Mouse (Mus musculus): ENCODE data around the gene Mrpl16. TPM values are rescaled to one million over a fixed set of nuclear protein-coding genes. Genes with fewer than 3 reads are reported as not detected.

The Mrpl16 gene
- polyA plus RNA-seq (2012; ENCODE audit: low replicate concordance): 0.78 and 12.6 TPM in 2 replicates

GRCm38 (mm10) chr19:11770205-11770892 is at the start of gene Mrpl16:
Gene Mrpl16 (plus strand): TSS chr19:11770391.

GRCm38 (mm10) chr19:11747298-11747697 is 22.9 kb upstream of the Mrpl16 start, which contains the start of gene Gif:
Gene Gif (plus strand): TSS chr19:11747554.

GRCm38 (mm10) chr19:11819143-11819700 is 49.0 kb downstream of the Mrpl16 start, which contains the start of gene Stx3:
Gene Stx3 (minus strand): TSS chr19:11819403.

Other genes starting within 250 kb of the Mrpl16 start
- 0.22 TPM in 1 of 2 replicates, not detected in the other for gene Ms4a4d, start 233.6 kb upstream of the Mrpl16 start, polyA plus RNA-seq (2012; ENCODE audit: low replicate concordance)
- gene Ms4a6d, start 165.5 kb upstream of the Mrpl16 start, polyA plus RNA-seq (2012; ENCODE audit: low replicate concordance): 2.6 and 2.9 TPM in 2 replicates
- gene Ms4a2, start 146.7 kb upstream of the Mrpl16 start, polyA plus RNA-seq (2012; ENCODE audit: low replicate concordance): 0.08 and 0.22 TPM in 2 replicates
- 0.11 TPM in 1 of 2 replicates, not detected in the other for gene Ms4a3, start 129.5 kb upstream of the Mrpl16 start, polyA plus RNA-seq (2012; ENCODE audit: low replicate concordance)
- not detected in 2 replicates for gene Oosp2, start 109.8 kb upstream of the Mrpl16 start, polyA plus RNA-seq (2012; ENCODE audit: low replicate concordance)
- gene Oosp1, start 79.2 kb upstream of the Mrpl16 start, polyA plus RNA-seq (2012; ENCODE audit: low replicate concordance): 0.17 and 0.20 TPM in 2 replicates
- not detected in 2 replicates for gene Oosp3, start 73.3 kb upstream of the Mrpl16 start, polyA plus RNA-seq (2012; ENCODE audit: low replicate concordance)
- gene Gif, start 22.8 kb upstream of the Mrpl16 start, polyA plus RNA-seq (2012; ENCODE audit: low replicate concordance): not detected in 2 replicates
- gene Stx3, start 49.0 kb downstream of the Mrpl16 start, polyA plus RNA-seq (2012; ENCODE audit: low replicate concordance): 3.0 and 10.9 TPM in 2 replicates
- not detected in 2 replicates for gene Olfr1417, start 68.8 kb downstream of the Mrpl16 start, polyA plus RNA-seq (2012; ENCODE audit: low replicate concordance)
- not detected in 2 replicates for gene Olfr1418, start 90.7 kb downstream of the Mrpl16 start, polyA plus RNA-seq (2012; ENCODE audit: low replicate concordance)
- not detected in 2 replicates for gene Olfr1419, start 104.7 kb downstream of the Mrpl16 start, polyA plus RNA-seq (2012; ENCODE audit: low replicate concordance)
- not detected in 2 replicates for gene Olfr1420, start 116.2 kb downstream of the Mrpl16 start, polyA plus RNA-seq (2012; ENCODE audit: low replicate concordance)
- gene Patl1, start 142.0 kb downstream of the Mrpl16 start, polyA plus RNA-seq (2012; ENCODE audit: low replicate concordance): 10.1 and 15.0 TPM in 2 replicates
- gene Osbp, start 195.6 kb downstream of the Mrpl16 start, polyA plus RNA-seq (2012; ENCODE audit: low replicate concordance): 7.2 and 10.9 TPM in 2 replicates

All from hematopoietic multipotent progenitor cell, adult 10-12 weeks (in vitro differentiated cells).